Mouse (Mus musculus) layer of hippocampus, adult 18-20 months (tissue): ENCODE data around the gene Jade2. TPM values are rescaled to one million over a fixed set of nuclear protein-coding genes. Genes with fewer than 3 reads are reported as not detected.

ENCODE experiments used
- DNase-seq, 2 experiments: peaks; one replicate each; pipeline ENCODE4 v3.0.0; 2022; ENCODE audit warnings: low spot score in 2 of 2
- total RNA-seq, 2 experiments: library from RNA; stranded (reverse); gene quantifications; 2 replicates each; pipeline ENCODE4 v1.2.3; 2021

The Jade2 gene
- total RNA-seq, 2 experiments from 2014 or later: 54.5 to 60.0 TPM

GRCm38 (mm10) chr11:51835598-51835997 is 21.9 kb downstream of the Jade2 start:
- DNase-seq: no peak

- DNase-seq: no peak
These were observed 23.4 kb downstream of the Jade2 start for GRCm38 (mm10) chr11:51834067-51834411.

GRCm38 (mm10) chr11:51833393-51834066 is 23.9 kb downstream of the Jade2 start:
- DNase-seq: no peak

GRCm38 (mm10) chr11:51832992-51833391 is 24.5 kb downstream of the Jade2 start:
- no peak for DNase-seq

- DNase-seq: no peak
These were observed 25.2 kb downstream of the Jade2 start for GRCm38 (mm10) chr11:51831962-51832909.

- DNase-seq: no peak
These were observed 32.5 kb downstream of the Jade2 start for GRCm38 (mm10) chr11:51824867-51825424.

GRCm38 (mm10) chr11:51823963-51824753 is 33.3 kb downstream of the Jade2 start:
- DNase-seq: no peak

GRCm38 (mm10) chr11:51823271-51823670 is 34.2 kb downstream of the Jade2 start:
- DNase-seq: no peak

- DNase-seq: no peak
These were observed 34.7 kb downstream of the Jade2 start for GRCm38 (mm10) chr11:51822736-51823135.

GRCm38 (mm10) chr11:51820861-51821260 is 36.6 kb downstream of the Jade2 start:
- DNase-seq: peak; percentile 33 to 76

- peak in 1 of 2 experiments; percentile 49 for DNase-seq
These were observed 37.5 kb downstream of the Jade2 start for GRCm38 (mm10) chr11:51819964-51820363.

GRCm38 (mm10) chr11:51818837-51819236 is 38.6 kb downstream of the Jade2 start:
- DNase-seq: no peak

GRCm38 (mm10) chr11:51817756-51818155 is 39.7 kb downstream of the Jade2 start:
- peak; percentile 69 to 89 for DNase-seq

GRCm38 (mm10) chr11:51812022-51812546 is 45.4 kb downstream of the Jade2 start:
- DNase-seq: no peak

- DNase-seq: no peak
These were observed 46.2 kb downstream of the Jade2 start for GRCm38 (mm10) chr11:51811230-51811629.

- DNase-seq: peak in 1 of 2 experiments; percentile 71
These were observed 47.7 kb downstream of the Jade2 start for GRCm38 (mm10) chr11:51809632-51810224.

- no peak for DNase-seq
These were observed 50.2 kb downstream of the Jade2 start for GRCm38 (mm10) chr11:51807108-51807879.

- peak; percentile 67 to 78 for DNase-seq
These were observed 52.1 kb downstream of the Jade2 start for GRCm38 (mm10) chr11:51805221-51805981.
